Mouse (Mus musculus) cerebellum, adult 2 months (tissue): Measurements from ENCODE around the gene Aldh3b3. TPM values are rescaled to one million over a fixed set of nuclear protein-coding genes. Genes with fewer than 3 reads are reported as not detected.

ENCODE experiments used
- DNase-seq, 2 experiments: peaks; one replicate each; pipeline ENCODE4 v3.0.0; 2021
- H3K27ac ChIP-seq: fragments of 200-500 bp; 2 replicates; pipeline ENCODE4 v1.5.1; 2012; ENCODE audit warnings: low read length, control low read depth, inconsistent platforms; ENCODE audit not compliant: insufficient read depth
- H3K27me3 ChIP-seq: fragments of 200-500 bp; 2 replicates; pipeline ENCODE4 v1.6.1; 2012; ENCODE audit warnings: inconsistent platforms, mild to moderate bottlenecking, low read length, moderate library complexity; ENCODE audit not compliant: control insufficient read depth, insufficient read depth
- H3K4me1 ChIP-seq: fragments of 200-500 bp; 2 replicates; pipeline ENCODE4 v1.6.1; 2011; ENCODE audit warnings: low read length; ENCODE audit not compliant: control insufficient read depth, insufficient read depth
- H3K4me3 ChIP-seq: fragments of 200-500 bp; replicated peaks from 2 replicates; pipeline ENCODE3; 2011; ENCODE audit warnings: mild to moderate bottlenecking, low read depth, low read length, control low read depth; ENCODE audit not compliant: insufficient read depth
- CTCF ChIP-seq: fragments of 200-500 bp; IDR thresholded peaks from 2 replicates; pipeline ENCODE4 v1.5.1; 2011; ENCODE audit warnings: low read depth, mild to moderate bottlenecking, control low read depth, low read length, moderate library complexity, borderline replicate concordance; ENCODE audit not compliant: insufficient read depth
- POLR2A ChIP-seq: fragments of 200-500 bp; IDR thresholded peaks from 2 replicates; pipeline ENCODE4 v1.6.1; 2011; ENCODE audit warnings: low read length, control low read depth, borderline replicate concordance; ENCODE audit not compliant: insufficient read depth
- WGBS: fragments of 180-500 bp; shearing (Covaris S2); methylation state at CpG from one replicate; pipeline ENCODE4 v1.1.7; 2018; 5-methylcytosine and 5-hydroxymethylcytosine counted together
- polyA plus RNA-seq: library from polyadenylated mRNA; depleted of rRNA; stranded (reverse); fragments of >200 nt; gene quantifications from 2 replicates; pipeline ENCODE4 v1.2.3, GENCODE M21; 2012; rRNA removed

The Aldh3b3 gene
- 0.11 and 0.21 TPM in 2 replicates for polyA plus RNA-seq

GRCm38 (mm10) chr19:3958470-3958869 lies at the start of gene Aldh3b3:
Aldh3b3 (plus strand) TSS chr19:3958645.
- WGBS, result 41% methylated on average over 4 of the region's 4 CpGs
- TF ChIP-seq CTCF (no peak), POLR2A (no peak)
- no peak for DNase-seq
- H3K27me3 ChIP-seq, result no peaks in the 10 kb centered on the region
- peaks cover 7% of the 10 kb centered on the region; the same call in 1 of the 2 replicates for H3K4me1 ChIP-seq
- no peak within 1 kb of the TSS for H3K27ac ChIP-seq
- H3K4me3 ChIP-seq, result no peak within 1 kb of the TSS

DNA sequence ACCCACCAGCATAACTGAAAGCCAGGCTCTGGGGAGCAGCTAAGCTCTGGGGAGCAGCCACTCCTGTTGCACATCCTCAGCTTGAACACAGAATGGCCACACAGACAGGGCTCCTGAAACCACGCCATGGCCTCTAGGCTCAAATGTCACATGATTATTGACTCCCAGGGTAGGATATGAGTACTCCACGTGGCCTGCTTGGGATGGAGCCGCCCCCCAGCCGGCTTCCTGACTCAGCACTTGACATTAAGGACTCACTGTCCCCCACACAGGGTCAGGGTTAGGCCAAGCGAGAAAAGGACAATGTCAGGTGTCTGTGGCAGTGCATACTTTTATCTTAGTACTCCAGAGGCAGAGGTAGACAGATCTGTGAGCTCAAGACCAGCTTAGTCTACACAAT lies 48.2 kb upstream of the Aldh3b3 start:
- Histone ChIP-seq H3K4me1 (peaks cover 11% of the 10 kb centered on the region; the same call in 1 of the 2 replicates), H3K4me3 (no peak overlapping the region), H3K27ac (no peak overlapping the region), H3K27me3 (no peaks in the 10 kb centered on the region)
- TF ChIP-seq CTCF (no peak), POLR2A (no peak)
- no peak for DNase-seq
- WGBS, result 73% methylated on average over 5 of the region's 5 CpGs

DNA sequence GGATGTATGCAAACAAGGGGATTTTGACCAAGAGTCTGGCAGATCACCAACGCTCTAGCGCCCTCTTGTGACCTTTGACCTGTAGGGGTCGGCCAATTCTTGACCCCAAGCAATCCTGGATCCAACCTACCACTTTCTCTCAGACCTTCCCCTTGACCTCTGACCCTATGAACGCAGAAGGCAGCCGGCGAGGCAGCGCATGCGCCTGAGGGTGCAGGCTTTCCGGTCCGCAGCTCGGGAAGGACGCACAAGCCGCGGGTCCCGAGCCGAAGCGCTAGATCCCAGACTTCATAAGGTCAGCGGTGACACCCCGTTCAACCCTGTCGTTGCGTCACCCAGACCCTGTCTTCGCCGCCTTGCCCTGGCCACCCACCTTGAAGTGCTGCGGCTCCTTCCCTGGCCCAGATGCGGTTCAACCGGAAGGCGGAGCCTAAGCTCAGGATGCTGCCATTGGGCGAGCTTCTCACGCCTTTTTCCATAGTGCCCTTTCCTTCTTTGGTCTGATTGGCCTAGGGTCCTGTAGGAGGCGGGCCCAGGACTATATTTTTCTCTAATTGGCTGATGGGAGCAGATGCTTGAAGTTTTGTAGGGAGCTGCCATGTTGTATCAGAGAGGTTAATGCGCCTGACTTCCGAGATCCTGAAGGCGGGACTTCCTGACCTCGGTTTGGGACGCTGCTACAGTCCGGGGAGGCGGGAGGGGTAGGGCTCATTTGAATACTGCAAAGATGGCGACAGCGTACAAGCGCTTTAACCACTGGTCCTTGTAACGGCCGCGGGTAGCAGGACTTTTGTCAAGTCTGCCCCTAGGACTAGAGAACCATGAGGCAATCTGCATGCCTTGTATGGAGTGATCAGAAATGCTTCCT lies 45.9 kb upstream of the Aldh3b3 start, which contains the start of gene Ndufs8:
Ndufs8 (minus strand) TSS at position 438 of the 868 bp plus-strand sequence.
- Histone ChIP-seq H3K27me3 (no peaks in the 10 kb centered on the region), H3K4me3 (peak within 1 kb of the TSS; percentile 87), H3K4me1 (peaks cover 11% of the 10 kb centered on the region; the same call in 1 of the 2 replicates), H3K27ac (peak within 1 kb of the TSS; percentile 80)
- under 1% methylated on average over 43 of the region's 43 CpGs for WGBS
- DNase-seq, result peak; percentile 94 to 98
- TF ChIP-seq CTCF (no peak), POLR2A (peak; percentile 45; the same call in 1 of the 2 replicates)

GRCm38 (mm10) chr19:3913692-3914091 lies 44.8 kb upstream of the Aldh3b3 start:
- WGBS, result 88% methylated on average over 8 of the region's 8 CpGs
- Histone ChIP-seq H3K4me1 (peaks cover 11% of the 10 kb centered on the region; the same call in 1 of the 2 replicates), H3K27me3 (no peaks in the 10 kb centered on the region), H3K27ac (peak overlapping the region; percentile 67; the same call in 1 of the 2 replicates), H3K4me3 (peak overlapping the region; percentile 81)
- TF ChIP-seq CTCF (no peak), POLR2A (no peak)
- DNase-seq, result no peak

DNA sequence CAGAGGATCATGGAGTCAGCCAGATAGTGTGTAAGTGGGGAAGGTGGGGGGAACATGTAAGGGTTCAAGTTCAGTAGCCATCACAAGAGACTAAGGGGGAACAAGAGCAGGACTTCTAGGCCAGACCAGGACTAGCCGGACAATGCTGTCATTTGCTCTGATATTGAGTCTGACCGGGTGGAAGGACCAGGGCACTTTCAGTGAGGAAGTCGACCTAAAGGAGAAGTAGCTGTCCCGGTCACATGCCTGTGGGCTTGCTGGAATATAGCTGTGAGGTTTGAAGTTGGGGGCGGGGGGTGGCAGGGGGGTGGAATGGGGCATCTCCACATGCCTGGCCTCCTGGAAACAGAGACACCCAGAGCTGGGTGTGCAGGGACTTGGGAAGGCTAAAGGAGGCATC lies 43.9 kb upstream of the Aldh3b3 start:
- no peak overlapping the region for H3K4me3 ChIP-seq
- no peaks in the 10 kb centered on the region for H3K27me3 ChIP-seq
- no peak for TF ChIP-seq POLR2A
- TF ChIP-seq CTCF, result no peak
- H3K27ac ChIP-seq, result no peak overlapping the region
- 92% methylated on average over 5 of the region's 5 CpGs for WGBS
- no peak for DNase-seq
- peaks cover 11% of the 10 kb centered on the region; the same call in 1 of the 2 replicates for H3K4me1 ChIP-seq

DNA sequence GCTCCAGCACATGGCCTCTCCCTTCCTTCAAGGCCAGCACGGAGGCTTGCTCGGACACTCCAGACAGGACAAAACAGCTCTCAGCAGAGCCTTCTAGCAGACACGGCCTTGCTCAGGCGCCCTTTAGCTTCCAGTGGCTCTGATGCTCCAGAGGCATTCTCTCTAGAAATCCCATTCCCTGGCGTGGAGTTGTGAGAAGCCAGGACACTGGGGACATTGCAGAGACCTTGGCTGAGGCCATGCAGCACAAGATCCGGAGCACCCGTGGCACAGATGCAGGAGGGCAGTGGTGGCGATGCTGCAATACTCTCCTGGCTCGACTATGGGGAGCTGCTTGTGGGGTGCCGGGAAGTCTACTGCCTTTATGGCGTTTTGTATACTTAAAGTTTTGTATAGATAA lies 41.7 kb upstream of the Aldh3b3 start:
- H3K27ac ChIP-seq, result no peak overlapping the region
- H3K4me1 ChIP-seq, result peaks cover 7% of the 10 kb centered on the region; the same call in 1 of the 2 replicates
- TF ChIP-seq CTCF, result no peak
- TF ChIP-seq POLR2A, result no peak
- DNase-seq, result no peak
- H3K4me3 ChIP-seq, result no peak overlapping the region
- H3K27me3 ChIP-seq, result no peaks in the 10 kb centered on the region
- WGBS, result 67% methylated on average over 11 of the region's 11 CpGs

DNA sequence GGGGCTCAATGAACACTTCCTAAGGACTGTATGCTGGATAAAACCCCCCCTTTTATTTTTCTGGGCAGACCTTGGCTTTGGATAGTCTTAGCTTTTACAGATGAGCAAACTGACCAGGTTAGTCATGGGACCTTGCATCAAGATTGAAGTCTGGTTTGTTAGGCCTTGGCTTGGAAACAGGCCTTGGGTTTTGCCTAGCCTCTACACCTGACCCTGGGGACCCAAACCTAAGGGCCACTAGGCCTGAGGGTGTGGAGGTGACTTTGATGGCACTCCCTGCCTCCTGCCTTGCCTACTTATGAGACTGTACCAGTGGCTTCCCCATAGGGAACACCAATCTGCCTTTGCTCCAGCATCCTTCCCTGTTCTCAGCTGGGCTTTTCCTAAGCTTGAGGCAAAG lies 38.5 kb upstream of the Aldh3b3 start:
- no peaks in the 10 kb centered on the region for H3K27me3 ChIP-seq
- TF ChIP-seq POLR2A (no peak), CTCF (no peak)
- no peak overlapping the region for H3K4me3 ChIP-seq
- no peaks in the 10 kb centered on the region for H3K4me1 ChIP-seq
- no peak overlapping the region for H3K27ac ChIP-seq
- DNase-seq, result no peak
